Mouse (Mus musculus) cerebellum, adult (tissue): ENCODE data around the gene Ifi203.
A peak's percentile ranks its signal among the peaks of the same experiment; 100 is the strongest.
"Not testable (repeated sequence)": the region's sequence is repeated elsewhere in the genome, so short reads cannot be mapped to it uniquely, and the experiment has no call there.

Source experiments
- ATAC-seq: cut with Nextera tagmentation; 2 replicates; pipeline ENCODE4 v1.9.2; 2017; ENCODE audit warnings: mild to moderate bottlenecking, moderate library complexity, mixed read lengths; ENCODE audit not compliant: insufficient number of reproducible peaks, low FRiP score, low TSS enrichment

Ifi203 gene

GRCm38 (mm10) chr1:173905885-173906284 lies 36.6 kb downstream of the Ifi203 start:
- ATAC-seq = not testable (repeated sequence)

- ATAC-seq = not testable (repeated sequence)
Measured at GRCm38 (mm10) chr1:173889741-173890140, 52.7 kb downstream of the Ifi203 start.

- not testable (repeated sequence) for ATAC-seq
Measured at GRCm38 (mm10) chr1:173887026-173887787, 55.3 kb downstream of the Ifi203 start.

GRCm38 (mm10) chr1:173880004-173880666 lies 62.3 kb downstream of the Ifi203 start:
- peak; percentile 76 for ATAC-seq

- ATAC-seq = not testable (repeated sequence)
Measured at GRCm38 (mm10) chr1:173879225-173879987, 63.1 kb downstream of the Ifi203 start.

GRCm38 (mm10) chr1:173878264-173878663 lies 64.2 kb downstream of the Ifi203 start:
- ATAC-seq = not testable (repeated sequence)

GRCm38 (mm10) chr1:173877125-173877524 lies 65.3 kb downstream of the Ifi203 start:
- not testable (repeated sequence) for ATAC-seq
